Mouse (Mus musculus) monocyte, adult 59 days (primary cell): ENCODE results near the gene Gm3633. TPM values are rescaled to one million over a fixed set of nuclear protein-coding genes. Genes with fewer than 3 reads are reported as not detected.

Source experiments
- total RNA-seq, 2 experiments: library from RNA; stranded (reverse); gene quantifications; one replicate each; pipeline ENCODE4 v1.2.4; 2023

Gm3633 gene
- not detected for total RNA-seq

DNA sequence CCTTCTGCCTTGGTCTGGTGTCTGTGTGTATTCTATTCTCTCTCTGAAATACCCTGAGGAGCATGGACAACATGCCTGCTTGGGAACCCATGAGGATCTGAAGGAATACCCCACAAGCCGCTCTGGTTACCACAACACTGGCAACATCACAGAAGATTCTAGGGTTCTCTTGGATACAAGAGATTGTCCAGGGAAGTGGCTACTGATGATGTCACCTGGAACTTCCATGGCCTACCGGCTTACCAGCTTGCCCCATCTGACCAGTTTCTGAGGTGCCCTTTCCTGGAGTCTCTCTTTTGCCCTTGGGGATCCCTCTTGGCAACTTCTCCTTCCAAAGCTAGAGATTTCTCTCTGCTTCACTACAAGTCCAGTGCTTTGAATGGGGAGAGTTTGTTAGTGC is at the start of gene Gm3633:
Gene Gm3633, minus strand, starts transcription at position 101 of the 400 bp plus-strand sequence.

DNA sequence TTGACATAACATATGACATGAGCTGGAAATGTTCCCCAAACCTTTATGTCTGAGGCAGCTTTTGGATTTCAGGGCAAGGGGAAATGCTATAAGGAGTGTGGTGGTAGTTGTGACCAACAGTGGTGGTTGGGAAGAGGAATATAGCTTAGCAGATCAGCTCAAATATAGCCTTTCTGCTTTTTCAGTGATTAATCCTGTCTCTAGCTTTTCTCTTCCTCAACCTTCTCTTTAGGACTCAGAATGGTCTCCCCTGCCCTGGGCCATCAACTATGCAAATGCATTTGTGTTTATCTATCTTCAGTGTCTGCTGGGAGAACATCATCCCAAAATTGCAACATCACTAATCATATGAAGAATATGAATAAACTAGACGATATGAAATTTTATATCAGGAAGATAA is 13.9 kb upstream of the Gm3633 start, which contains the start of gene Gm10378:
Gene Gm10378, plus strand, starts transcription at position 301 of the 400 bp plus-strand sequence.

DNA sequence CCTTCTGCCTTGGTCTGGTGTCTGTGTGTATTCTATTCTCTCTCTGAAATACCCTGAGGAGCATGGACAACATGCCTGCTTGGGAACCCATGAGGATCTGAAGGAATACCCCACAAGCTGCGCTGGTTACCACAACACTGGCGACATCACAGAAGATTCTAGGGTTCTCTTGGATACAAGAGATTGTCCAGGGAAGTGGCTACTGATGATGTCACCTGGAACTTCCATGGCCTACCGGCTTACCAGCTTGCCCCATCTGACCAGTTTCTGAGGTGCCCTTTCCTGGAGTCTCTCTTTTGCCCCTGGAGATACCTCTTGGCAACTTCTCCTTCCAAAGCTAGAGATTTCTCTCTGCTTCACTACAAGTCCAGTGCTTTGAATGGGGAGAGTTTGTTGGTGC is 41.9 kb downstream of the Gm3633 start, which contains the start of gene Gm17124:
Gene Gm17124, minus strand, starts transcription at position 101 of the 400 bp plus-strand sequence.

Other genes with a start within 250 kb of the Gm3633 start
- not detected for gene Gm8005, start 202.2 kb downstream of the Gm3633 start, total RNA-seq
- not detected for gene Gm8011, start 178.0 kb downstream of the Gm3633 start, total RNA-seq
- not detected for gene Gm8020, start 139.6 kb downstream of the Gm3633 start, total RNA-seq
- gene Gm8024, start 117.6 kb downstream of the Gm3633 start, total RNA-seq = not detected
- gene Gm17124, start 42.0 kb downstream of the Gm3633 start, total RNA-seq = not detected
- not detected for gene Gm10378, start 14.0 kb upstream of the Gm3633 start, total RNA-seq
- gene Gm3015, start 126.9 kb upstream of the Gm3633 start, total RNA-seq = not detected
- gene Gm10377, start 156.1 kb upstream of the Gm3633 start, total RNA-seq = not detected
- not detected for gene Gm21977, start 211.6 kb upstream of the Gm3633 start, total RNA-seq